Mouse (Mus musculus): Measurements from ENCODE around the gene Usp30. TPM values are rescaled to one million over a fixed set of nuclear protein-coding genes. Genes with fewer than 3 reads are reported as not detected.

The Usp30 gene
- total RNA-seq (2014; rRNA removed) (45.3 and 56.3 TPM in 2 replicates), polyA plus RNA-seq (2015; fragmentation: Nextera tagmentation; extraction: Ambion mirVana) (19.3 and 20.6 TPM in 2 replicates)

GRCm38 (mm10) chr5:114065161-114065560, at the start of gene Usp30:
Gene Usp30 (plus strand): TSS chr5:114065461.
- Histone ChIP-seq H3K9ac (replicated peaks; ENCODE audit: low read length, poor library complexity, severe bottlenecking) (no peak within 1 kb of the TSS), H3K36me3 (ENCODE audit: insufficient read depth, low read length) (peaks cover 21% of the 10 kb centered on the region), H3K27ac (ENCODE audit: low read depth, low read length) (no peak within 1 kb of the TSS), H3K4me2 (ENCODE audit: low read depth, low read length, poor library complexity, severe bottlenecking) (no peak within 1 kb of the TSS), H3K4me1 (ENCODE audit: insufficient read depth, low read length) (no peaks in the 10 kb centered on the region), H3K9me3 (ENCODE audit: low read length) (no peaks in the 10 kb centered on the region), H3K27me3 (ENCODE audit: insufficient read depth, low read length) (no peaks in the 10 kb centered on the region), H3K4me3 (ENCODE audit: low read depth, low read length) (no peak within 1 kb of the TSS)
- WGBS, result 90% methylated on average over 6 of the region's 6 CpGs
- TF ChIP-seq CTCF (IDR thresholded peaks at IDR 0.05), result no peak
- ATAC-seq (ENCODE audit: low FRiP score), result no peak
- no peak for DNase-seq (ENCODE audit: low spot score)

GRCm38 (mm10) chr5:114024390-114024789, 40.9 kb upstream of the Usp30 start:
- H3K4me2 ChIP-seq (ENCODE audit: low read depth, low read length, poor library complexity, severe bottlenecking), result peak overlapping the region; percentile 13; the same call in 1 of the 2 replicates
- no peaks in the 10 kb centered on the region for H3K4me1 ChIP-seq (ENCODE audit: insufficient read depth, low read length)
- DNase-seq (ENCODE audit: low spot score) (no peak), ATAC-seq (ENCODE audit: low FRiP score) (no peak)
- H3K27me3 ChIP-seq (ENCODE audit: insufficient read depth, low read length), result no peaks in the 10 kb centered on the region
- TF ChIP-seq CTCF (IDR thresholded peaks at IDR 0.05), result no peak
- H3K4me3 ChIP-seq (ENCODE audit: low read depth, low read length), result no peak overlapping the region
- no peak overlapping the region for H3K27ac ChIP-seq (ENCODE audit: low read depth, low read length)
- no peak overlapping the region for H3K9ac ChIP-seq (replicated peaks; ENCODE audit: low read length, poor library complexity, severe bottlenecking)
- H3K9me3 ChIP-seq (ENCODE audit: low read length), result no peaks in the 10 kb centered on the region
- WGBS, result 61% methylated on average over 6 of the region's 6 CpGs
- H3K36me3 ChIP-seq (ENCODE audit: insufficient read depth, low read length), result peaks cover 7% of the 10 kb centered on the region; the same call in 1 of the 2 replicates

GRCm38 (mm10) chr5:114024885-114025284, 40.4 kb upstream of the Usp30 start:
- no peak overlapping the region for H3K4me3 ChIP-seq (ENCODE audit: low read depth, low read length)
- no peak for TF ChIP-seq CTCF (IDR thresholded peaks at IDR 0.05)
- no peaks in the 10 kb centered on the region for H3K27me3 ChIP-seq (ENCODE audit: insufficient read depth, low read length)
- no peak overlapping the region for H3K9ac ChIP-seq (replicated peaks; ENCODE audit: low read length, poor library complexity, severe bottlenecking)
- peak overlapping the region; percentile 13; the same call in 1 of the 2 replicates for H3K4me2 ChIP-seq (ENCODE audit: low read depth, low read length, poor library complexity, severe bottlenecking)
- DNase-seq (ENCODE audit: low spot score) (no peak), ATAC-seq (ENCODE audit: low FRiP score) (peak; percentile 17; the same call in 1 of the 2 replicates)
- H3K9me3 ChIP-seq (ENCODE audit: low read length), result no peaks in the 10 kb centered on the region
- WGBS, result 13% methylated on average over 9 of the region's 10 CpGs
- peaks cover 7% of the 10 kb centered on the region for H3K36me3 ChIP-seq (ENCODE audit: insufficient read depth, low read length)
- H3K4me1 ChIP-seq (ENCODE audit: insufficient read depth, low read length), result no peaks in the 10 kb centered on the region
- H3K27ac ChIP-seq (ENCODE audit: low read depth, low read length), result no peak overlapping the region

GRCm38 (mm10) chr5:114027217-114027944, 37.9 kb upstream of the Usp30 start:
- Histone ChIP-seq H3K27me3 (ENCODE audit: insufficient read depth, low read length) (no peaks in the 10 kb centered on the region), H3K4me2 (ENCODE audit: low read depth, low read length, poor library complexity, severe bottlenecking) (no peak overlapping the region), H3K9me3 (ENCODE audit: low read length) (no peaks in the 10 kb centered on the region), H3K4me1 (ENCODE audit: insufficient read depth, low read length) (no peaks in the 10 kb centered on the region), H3K27ac (ENCODE audit: low read depth, low read length) (no peak overlapping the region), H3K36me3 (ENCODE audit: insufficient read depth, low read length) (peaks cover 10% of the 10 kb centered on the region), H3K4me3 (ENCODE audit: low read depth, low read length) (no peak overlapping the region), H3K9ac (replicated peaks; ENCODE audit: low read length, poor library complexity, severe bottlenecking) (no peak overlapping the region)
- WGBS, result 90% methylated on average over 12 of the region's 12 CpGs
- no peak for TF ChIP-seq CTCF (IDR thresholded peaks at IDR 0.05)
- ATAC-seq (ENCODE audit: low FRiP score) (no peak), DNase-seq (ENCODE audit: low spot score) (no peak)

- ATAC-seq (ENCODE audit: low FRiP score) (no peak), DNase-seq (ENCODE audit: low spot score) (no peak)
- WGBS, result 85% methylated on average over 12 of the region's 12 CpGs
These were observed 37.1 kb upstream of the Usp30 start for GRCm38 (mm10) chr5:114028111-114028510.

GRCm38 (mm10) chr5:114030652-114031051, 34.6 kb upstream of the Usp30 start:
- WGBS, result 89% methylated on average over 12 of the region's 12 CpGs
- Histone ChIP-seq H3K9ac (replicated peaks; ENCODE audit: low read length, poor library complexity, severe bottlenecking) (no peak overlapping the region), H3K4me2 (ENCODE audit: low read depth, low read length, poor library complexity, severe bottlenecking) (no peak overlapping the region), H3K36me3 (ENCODE audit: insufficient read depth, low read length) (peaks cover 25% of the 10 kb centered on the region), H3K4me1 (ENCODE audit: insufficient read depth, low read length) (no peaks in the 10 kb centered on the region), H3K9me3 (ENCODE audit: low read length) (no peaks in the 10 kb centered on the region), H3K4me3 (ENCODE audit: low read depth, low read length) (no peak overlapping the region), H3K27ac (ENCODE audit: low read depth, low read length) (no peak overlapping the region), H3K27me3 (ENCODE audit: insufficient read depth, low read length) (no peaks in the 10 kb centered on the region)
- DNase-seq (ENCODE audit: low spot score) (no peak), ATAC-seq (ENCODE audit: low FRiP score) (no peak)
- TF ChIP-seq CTCF (IDR thresholded peaks at IDR 0.05), result peak; percentile 29; the same call in 1 of the 2 replicates

More at GRCm38 (mm10) chr5:114028111-114028510, 37.1 kb upstream of the Usp30 start:
- Histone ChIP-seq H3K4me3 (ENCODE audit: low read depth, low read length) (no peak overlapping the region), H3K9me3 (ENCODE audit: low read length) (no peaks in the 10 kb centered on the region), H3K27me3 (ENCODE audit: insufficient read depth, low read length) (no peaks in the 10 kb centered on the region), H3K4me1 (ENCODE audit: insufficient read depth, low read length) (no peaks in the 10 kb centered on the region), H3K4me2 (ENCODE audit: low read depth, low read length, poor library complexity, severe bottlenecking) (no peak overlapping the region), H3K27ac (ENCODE audit: low read depth, low read length) (no peak overlapping the region), H3K36me3 (ENCODE audit: insufficient read depth, low read length) (peaks cover 13% of the 10 kb centered on the region), H3K9ac (replicated peaks; ENCODE audit: low read length, poor library complexity, severe bottlenecking) (no peak overlapping the region)
- no peak for TF ChIP-seq CTCF (IDR thresholded peaks at IDR 0.05)

Data from midbrain, postnatal 0 days (tissue).